Mouse (Mus musculus): Measurements from ENCODE around the gene F7. TPM values are rescaled to one million over a fixed set of nuclear protein-coding genes. Genes with fewer than 3 reads are reported as not detected.

F7 gene
- total RNA-seq, 2 experiments from 2014 or later, result not detected

Other genes with a start within 250 kb of the F7 start
- 100 to 1,000 TPM; 280 to 298 TPM for gene Mcf2l, start 152.2 kb upstream of the F7 start, total RNA-seq (2021)
- gene F10, start 11.3 kb downstream of the F7 start, total RNA-seq (2021), result under 1 TPM in 1 of 2 experiments, not detected in 1; 0.24 TPM
- gene Proz, start 34.9 kb downstream of the F7 start, total RNA-seq (2021), result not detected
- gene Pcid2, start 79.4 kb downstream of the F7 start, total RNA-seq (2021), result 10 to 100 TPM; 29.3 to 29.4 TPM
- gene Cul4a, start 79.6 kb downstream of the F7 start, total RNA-seq (2021), result 10 to 100 TPM; 59.8 to 62.4 TPM
- 100 to 1,000 TPM; 300 to 304 TPM for gene Lamp1, start 133.1 kb downstream of the F7 start, total RNA-seq (2021)
- 1 to 10 TPM; 4.9 to 6.4 TPM for gene Grtp1, start 174.6 kb downstream of the F7 start, total RNA-seq (2021)
- 1 to 10 TPM; 1.3 to 1.9 TPM for gene Adprhl1, start 228.1 kb downstream of the F7 start, total RNA-seq (2021)

Data from left cerebral cortex, postnatal 10 days (tissue).